Mouse (Mus musculus) lung, adult 2 months (tissue): ENCODE results near the gene Ehmt2.

Experiments
- CTCF ChIP-seq: fragments of 200-500 bp; IDR thresholded peaks from 2 replicates; pipeline ENCODE4 v1.5.1; 2011; ENCODE audit warnings: mild to moderate bottlenecking, low read length, control low read depth; ENCODE audit not compliant: insufficient read depth
- POLR2A ChIP-seq: fragments of 200-500 bp; IDR thresholded peaks from 2 replicates; pipeline ENCODE4 v1.6.1; 2011; ENCODE audit warnings: low read depth, mild to moderate bottlenecking, control low read depth, low read length, borderline replicate concordance; ENCODE audit errors: extremely low read depth

DNA sequence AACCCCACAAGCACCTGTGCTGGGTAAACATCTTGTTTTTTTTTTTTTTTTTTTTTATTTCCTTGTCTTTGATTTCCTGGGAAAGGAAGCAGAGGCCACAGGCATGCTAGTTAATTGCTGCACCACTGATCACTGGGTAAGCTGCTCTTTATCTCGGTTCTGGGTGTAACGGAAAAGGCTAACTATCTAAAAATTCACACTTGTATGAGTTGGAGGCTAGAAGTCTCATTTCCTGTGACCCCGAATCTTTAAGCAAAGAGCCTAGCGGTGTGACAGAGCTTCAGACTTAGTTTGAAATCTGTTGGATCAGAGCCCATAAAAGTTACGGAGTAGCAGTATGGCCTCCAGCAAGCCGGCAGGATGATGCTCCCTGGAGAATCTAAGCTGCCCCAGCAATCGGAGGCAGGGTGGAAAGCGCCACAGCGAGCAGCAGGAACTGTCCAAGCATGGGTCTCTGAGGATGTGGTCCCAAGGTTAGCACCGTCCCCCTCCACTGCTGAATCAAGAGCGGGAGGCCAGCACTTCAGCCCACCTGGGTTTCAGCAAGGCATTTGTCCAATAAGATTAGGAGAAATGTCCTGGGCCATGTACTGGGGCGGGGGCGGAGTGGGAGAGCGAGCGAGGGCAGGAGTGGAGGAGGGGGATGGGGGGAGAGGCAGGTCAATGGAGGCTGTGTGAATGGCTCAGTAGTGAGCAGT, 43.2 kb downstream of the Ehmt2 start:
- TF ChIP-seq CTCF = no peak
- TF ChIP-seq POLR2A = no peak
